Mouse (Mus musculus): Measurements from ENCODE around the gene Ceacam16.
A peak's percentile ranks its signal among the peaks of the same experiment; 100 is the strongest.

Gene Ceacam16

DNA sequence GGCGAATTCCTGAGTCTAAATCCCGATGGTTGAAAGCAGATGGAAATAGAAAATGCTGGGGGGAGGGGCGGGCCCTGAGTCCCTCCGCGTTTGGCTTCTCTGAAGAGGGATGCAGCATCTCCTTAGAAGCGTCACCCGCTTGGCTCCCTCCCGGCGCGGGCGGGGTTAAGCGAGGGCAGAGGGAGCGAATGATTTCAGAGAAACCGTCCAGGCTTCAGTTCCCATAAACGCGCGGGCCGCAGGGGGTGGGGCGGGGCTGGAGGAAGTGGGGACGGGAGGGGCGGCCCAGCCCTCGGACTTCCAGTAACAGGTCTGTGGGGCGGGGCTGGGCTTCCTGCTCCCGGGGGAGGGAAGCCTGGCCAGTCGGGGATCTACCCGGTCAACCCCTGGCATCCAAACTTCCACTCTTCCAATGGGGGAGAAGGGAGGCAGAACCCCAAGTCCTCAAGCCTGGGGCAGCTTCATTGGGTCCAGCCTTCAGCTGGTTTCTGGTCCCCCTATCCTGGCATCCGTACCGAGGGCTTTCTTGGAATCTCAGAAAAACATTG lies 44.8 kb downstream of the Ceacam16 start:
- peak; percentile 75 for DNase-seq (ENCODE audit: extremely low spot score)

DNA sequence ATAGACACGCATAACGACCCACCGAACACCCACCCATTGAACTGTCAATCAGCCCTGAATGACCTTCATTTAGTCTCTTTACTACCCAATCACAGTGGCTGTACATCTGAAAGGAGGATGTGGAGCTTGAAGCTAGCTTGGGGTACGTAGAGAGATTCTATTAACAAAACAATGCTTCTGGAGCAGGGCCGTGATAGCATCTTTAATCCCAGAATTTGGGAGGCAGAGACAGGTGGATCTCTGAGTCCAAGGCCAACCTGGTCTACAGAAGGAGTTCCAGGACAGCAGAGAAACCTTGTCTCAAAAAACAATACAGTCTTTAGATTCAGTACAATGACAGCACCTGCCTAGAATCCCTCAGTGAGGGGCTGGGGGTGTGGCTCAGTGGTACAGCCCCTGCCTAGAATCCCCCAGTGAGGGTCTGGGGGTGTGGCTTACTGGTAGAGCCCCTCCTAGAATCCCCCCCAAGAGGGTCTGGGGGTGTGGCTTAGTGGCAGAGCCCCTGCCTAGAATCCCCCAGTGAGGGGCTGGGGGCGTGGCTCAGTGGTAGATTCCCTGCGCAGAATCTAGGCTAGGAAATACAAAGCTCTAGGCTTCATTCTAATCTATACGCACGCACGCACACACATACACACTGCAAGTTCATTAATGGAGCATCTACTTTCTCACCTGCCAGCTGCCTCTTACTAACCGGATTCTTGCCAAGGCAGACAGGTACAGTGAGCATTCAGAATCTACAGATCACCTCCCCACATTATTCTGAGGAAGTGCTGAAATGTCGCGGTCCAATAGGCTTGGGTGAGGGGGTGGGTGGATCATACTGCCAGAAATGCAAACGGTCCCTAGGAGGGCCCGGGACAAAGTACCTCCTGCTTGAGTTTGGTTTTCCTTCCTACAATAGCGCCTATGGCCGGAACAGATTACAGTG lies 45.5 kb downstream of the Ceacam16 start:
- DNase-seq (ENCODE audit: extremely low spot score) = no peak

DNA sequence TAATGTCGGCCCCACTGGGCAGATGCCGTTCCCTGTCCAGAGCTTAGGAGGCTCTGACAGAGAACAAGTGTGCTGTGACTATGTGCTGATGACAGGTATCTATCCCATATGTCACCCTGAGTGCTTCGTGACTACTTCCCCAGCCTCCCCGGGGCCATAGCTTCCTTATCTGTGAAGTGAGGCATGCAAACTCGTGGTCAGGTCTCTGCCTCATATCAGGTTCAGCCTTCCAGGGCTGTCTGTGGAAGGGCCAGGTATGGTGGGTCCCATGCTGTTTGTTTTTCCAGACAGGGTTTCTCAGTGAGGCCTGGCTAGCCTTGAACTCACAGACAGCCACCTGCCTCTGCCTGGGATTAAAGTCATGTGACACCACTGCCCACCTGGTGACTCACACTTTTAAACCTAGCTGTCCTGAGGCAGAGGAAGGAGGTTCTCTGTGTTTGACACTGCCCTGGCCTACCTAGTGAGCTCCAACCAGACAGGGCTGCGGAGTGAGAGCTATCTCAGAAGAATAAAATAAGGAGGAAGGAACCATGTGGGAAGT lies 47.4 kb downstream of the Ceacam16 start:
- no peak for DNase-seq (ENCODE audit: extremely low spot score)

DNA sequence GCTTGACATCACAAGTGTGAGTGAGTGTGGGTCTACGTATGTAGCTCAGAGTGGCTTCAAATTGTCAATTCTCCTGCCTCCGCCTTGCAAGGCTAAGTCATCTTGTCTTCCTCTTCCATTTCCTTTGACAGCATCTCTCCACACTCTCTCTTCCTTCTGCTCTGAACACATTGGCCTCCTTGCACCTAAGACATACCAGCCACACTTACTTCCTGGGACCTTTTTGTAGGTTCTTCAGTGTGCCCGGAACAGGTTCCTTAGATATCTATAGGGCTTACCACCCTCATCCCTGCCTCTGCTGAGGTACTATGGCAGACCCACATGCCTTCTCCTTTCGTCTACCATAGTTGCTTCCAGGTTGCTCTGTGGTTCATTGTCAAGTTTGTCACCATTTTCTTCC lies 47.9 kb downstream of the Ceacam16 start:
- DNase-seq (ENCODE audit: extremely low spot score) = no peak

DNA sequence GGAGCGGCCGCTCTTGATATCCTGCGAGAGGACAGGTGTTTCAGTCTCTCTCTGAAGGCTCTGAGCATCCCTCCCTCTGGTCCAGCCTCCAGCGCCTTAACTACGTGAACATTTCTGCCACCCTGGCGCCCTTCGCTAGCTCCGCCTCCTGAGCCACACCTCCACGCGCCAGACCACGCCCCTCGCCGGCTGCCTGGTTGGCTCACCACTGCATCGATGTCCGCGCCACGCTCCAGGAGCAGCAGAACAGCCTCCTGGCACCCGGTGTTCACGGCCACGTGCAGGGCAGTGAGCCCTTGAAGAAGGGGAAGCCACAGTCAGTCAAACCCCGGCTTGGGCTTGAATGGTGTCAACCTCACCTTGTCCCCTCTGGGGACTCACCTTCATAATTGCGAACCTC lies 50.0 kb downstream of the Ceacam16 start:
- DNase-seq (ENCODE audit: extremely low spot score) = peak; percentile 48

DNA sequence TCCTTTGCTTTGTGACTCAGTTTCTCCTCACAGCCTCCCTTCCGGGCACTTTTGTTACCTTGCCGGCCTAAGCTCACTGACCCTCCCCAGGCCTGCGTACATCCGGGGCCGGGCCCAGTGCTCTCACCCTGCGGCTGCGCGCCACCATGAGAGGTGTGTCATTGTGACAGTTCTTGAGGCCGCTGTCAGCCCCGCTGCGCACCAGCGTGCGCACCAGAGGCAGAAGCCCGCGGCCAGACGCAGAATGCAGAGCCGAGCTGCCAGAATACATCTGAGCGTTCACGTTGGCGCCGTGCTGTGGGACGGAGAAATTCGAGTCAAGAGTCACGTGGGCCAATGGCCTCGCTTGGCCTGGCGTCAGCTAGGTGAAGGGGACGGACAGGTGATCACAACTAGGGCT lies 51.7 kb downstream of the Ceacam16 start:
- no peak for DNase-seq (ENCODE audit: extremely low spot score)

DNA sequence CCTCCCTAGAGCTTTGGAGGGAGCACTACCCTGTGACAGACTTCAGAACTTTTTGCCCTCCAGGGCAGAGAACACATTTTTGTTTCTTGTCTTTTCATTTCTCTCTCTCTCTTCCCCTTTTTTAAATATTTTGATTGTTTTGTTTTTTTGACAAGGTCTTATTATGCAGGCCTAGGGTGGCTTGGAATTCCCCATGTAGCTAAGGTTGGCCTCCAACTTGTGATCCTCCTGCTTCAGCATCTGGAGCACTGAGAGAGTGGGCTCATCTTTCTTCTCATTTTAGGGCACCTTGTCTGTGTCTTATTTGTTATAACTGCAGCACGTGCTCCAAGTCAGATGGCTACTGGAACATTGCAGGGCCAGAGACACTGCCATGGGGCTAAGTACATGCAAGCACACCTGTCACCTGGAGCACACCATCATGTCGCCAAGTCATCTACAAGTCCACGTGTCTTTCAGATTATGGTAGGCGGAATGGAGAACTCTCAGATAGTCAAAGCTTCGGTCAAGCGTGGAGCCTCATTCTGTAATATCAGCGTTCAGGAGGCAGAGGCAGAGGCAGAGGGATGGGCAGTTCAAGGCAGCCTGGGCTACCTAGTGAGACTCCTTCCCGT lies 54.6 kb downstream of the Ceacam16 start:
- no peak for DNase-seq (ENCODE audit: extremely low spot score)

DNA sequence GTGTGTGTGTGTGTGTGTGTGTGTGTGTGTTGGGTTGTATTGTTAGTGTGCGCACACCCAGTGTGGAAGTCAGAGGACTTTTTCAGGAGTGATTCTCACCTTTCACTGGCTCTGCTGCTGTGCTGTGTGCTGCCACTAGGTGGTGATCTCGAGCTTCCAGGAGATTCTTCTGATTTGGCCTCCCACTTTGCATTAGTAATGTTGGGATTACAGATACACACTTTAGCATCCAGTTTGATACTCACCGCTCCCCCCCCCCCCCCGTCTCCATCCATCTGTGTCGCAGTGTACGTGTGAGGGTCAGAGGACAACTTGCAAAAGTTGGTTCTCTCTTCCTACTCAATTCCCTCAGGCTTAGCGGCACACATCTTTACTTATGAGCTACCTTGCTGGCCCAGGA lies 58.1 kb downstream of the Ceacam16 start:
- peak; percentile 70 for DNase-seq (ENCODE audit: extremely low spot score)

Data from embryo, embryonic 9.5 days (tissue).